Mouse (Mus musculus): Measurements from ENCODE around the gene Sbk1. TPM values are rescaled to one million over a fixed set of nuclear protein-coding genes. Genes with fewer than 3 reads are reported as not detected.

Sbk1 gene
- total and polyA plus RNA-seq, 3 experiments, result 1.6 to 4.5 (median 4.2) TPM

GRCm38 (mm10) chr7:126273351-126274042 lies 1.1 kb downstream of the Sbk1 start:
- no peak for DNase-seq (ENCODE audit: extremely low read depth)
- no peaks in the 10 kb centered on the region for H3K79me2 ChIP-seq (replicated peaks; ENCODE audit: control insufficient read depth, extremely low read depth, insufficient read depth, poor library complexity, severe bottlenecking)
- peaks cover 24 to 66% of the 10 kb centered on the region in 2 experiments for H3K4me1 ChIP-seq (ENCODE audit: control insufficient read depth in 1 of 2, insufficient read depth in 2 of 2)
- in situ Hi-C loops (cut with MboI; ENCODE audit: low pct_ligation_motif_present, low pct_unique_long_range_greater_than_20kb, low sequenced_read_pairs) (loop anchor here (25.0 kb wide), 1 partner anchor 89 kb away; the partner anchor contains the start of gene Lat), dilution Hi-C loops (cut with MboI; ENCODE audit: extremely low pct_ligation_motif_present, extremely low pct_unique_long_range_greater_than_20kb, low sequenced_read_pairs) (no loop called here)
- peak overlapping the region; percentile 87 for H3K4me2 ChIP-seq (ENCODE audit: insufficient read depth, low read depth, poor library complexity, severe bottlenecking)
- H3K9ac ChIP-seq (ENCODE audit: insufficient read depth, low read depth), result no peak overlapping the region
- no peaks in the 10 kb centered on the region for H3K9me3 ChIP-seq (replicated peaks; ENCODE audit: low read length)
- TF ChIP-seq POLR2AphosphoS2 (IDR thresholded peaks at IDR 0.05; ENCODE audit: low read depth, low read length) (no peak), CHD2 (IDR thresholded peaks at IDR 0.05; ENCODE audit: low read length) (no peak), CHD1 (IDR thresholded peaks at IDR 0.05; ENCODE audit: low read depth, low read length) (no peak), MEF2A (IDR thresholded peaks at IDR 0.05; ENCODE audit: borderline replicate concordance, low read depth, low read length) (no peak), EP300 (IDR thresholded peaks at IDR 0.05; ENCODE audit: low read length) (no peak), USF1 (IDR thresholded peaks at IDR 0.05; ENCODE audit: low read depth, low read length) (no peak), NELFE (IDR thresholded peaks at IDR 0.05; ENCODE audit: low read depth, low read length) (no peak), RAD21 (IDR thresholded peaks at IDR 0.05; ENCODE audit: low read depth, low read length) (no peak), SMC3 (IDR thresholded peaks at IDR 0.05; ENCODE audit: low read depth, low read length) (no peak), E2F4 (IDR thresholded peaks at IDR 0.05; ENCODE audit: insufficient replicate concordance, low read depth, low read length) (no peak), BHLHE40 (IDR thresholded peaks at IDR 0.05; ENCODE audit: low read depth, low read length) (no peak), USF2 (conservative IDR thresholded peaks at IDR 0.05; ENCODE audit: low read depth, low read length) (no peak), RCOR1 (conservative IDR thresholded peaks at IDR 0.05; ENCODE audit: low read depth, low read length) (no peak), IRF4 (IDR thresholded peaks at IDR 0.05; ENCODE audit: low read depth, low read length) (no peak)
- peaks cover 35% of the 10 kb centered on the region for H3K27me3 ChIP-seq (replicated peaks)
- H3K4me3 ChIP-seq (replicated peaks in 1 of 3; ENCODE audit: low read depth in 2 of 3, low read length in 2 of 3, poor library complexity in 1 of 3), result peak overlapping the region; percentile 54 to 69 (median 65)
- H3K27ac ChIP-seq (ENCODE audit: insufficient read depth, low read depth), result no peak overlapping the region
- H3K36me3 ChIP-seq (replicated peaks in 1 of 2; ENCODE audit: control insufficient read depth in 1 of 2, insufficient read depth in 1 of 2, low read length in 1 of 2), result peaks cover 0 to 6% of the 10 kb centered on the region in 2 experiments

- peaks cover 30% of the 10 kb centered on the region for H3K27me3 ChIP-seq (replicated peaks)
- in situ Hi-C loops (cut with MboI; ENCODE audit: low pct_ligation_motif_present, low pct_unique_long_range_greater_than_20kb, low sequenced_read_pairs), result loop anchor here (25.0 kb wide), 1 partner anchor 88 kb away; the partner anchor contains the start of gene Lat
- DNase-seq (ENCODE audit: extremely low read depth), result no peak
- H3K9me3 ChIP-seq (replicated peaks; ENCODE audit: low read length), result no peaks in the 10 kb centered on the region
- H3K4me2 ChIP-seq (ENCODE audit: insufficient read depth, low read depth, poor library complexity, severe bottlenecking), result no peak overlapping the region
- H3K4me3 ChIP-seq (replicated peaks in 1 of 3; ENCODE audit: low read depth in 2 of 3, low read length in 2 of 3, poor library complexity in 1 of 3), result no peak overlapping the region
- H3K79me2 ChIP-seq (replicated peaks; ENCODE audit: control insufficient read depth, extremely low read depth, insufficient read depth, poor library complexity, severe bottlenecking), result no peaks in the 10 kb centered on the region
- peaks cover 30 to 72% of the 10 kb centered on the region in 2 experiments for H3K4me1 ChIP-seq (ENCODE audit: control insufficient read depth in 1 of 2, insufficient read depth in 2 of 2)
- dilution Hi-C loops (cut with MboI; ENCODE audit: extremely low pct_ligation_motif_present, extremely low pct_unique_long_range_greater_than_20kb, low sequenced_read_pairs), result no loop called here
- no peak overlapping the region for H3K9ac ChIP-seq (ENCODE audit: insufficient read depth, low read depth)
- peaks cover 0 to 6% of the 10 kb centered on the region in 2 experiments for H3K36me3 ChIP-seq (replicated peaks in 1 of 2; ENCODE audit: control insufficient read depth in 1 of 2, insufficient read depth in 1 of 2, low read length in 1 of 2)
- no peak for TF ChIP-seq E2F4 (IDR thresholded peaks at IDR 0.05; ENCODE audit: insufficient replicate concordance, low read depth, low read length)
- H3K27ac ChIP-seq (ENCODE audit: insufficient read depth, low read depth), result no peak overlapping the region
Observed at GRCm38 (mm10) chr7:126274137-126274536, 1.7 kb downstream of the Sbk1 start.

Measured in CH12.LX (cell line).